Comparison of ENCODE assay signal across 9 mouse cellular contexts in the genomic region with DNA sequence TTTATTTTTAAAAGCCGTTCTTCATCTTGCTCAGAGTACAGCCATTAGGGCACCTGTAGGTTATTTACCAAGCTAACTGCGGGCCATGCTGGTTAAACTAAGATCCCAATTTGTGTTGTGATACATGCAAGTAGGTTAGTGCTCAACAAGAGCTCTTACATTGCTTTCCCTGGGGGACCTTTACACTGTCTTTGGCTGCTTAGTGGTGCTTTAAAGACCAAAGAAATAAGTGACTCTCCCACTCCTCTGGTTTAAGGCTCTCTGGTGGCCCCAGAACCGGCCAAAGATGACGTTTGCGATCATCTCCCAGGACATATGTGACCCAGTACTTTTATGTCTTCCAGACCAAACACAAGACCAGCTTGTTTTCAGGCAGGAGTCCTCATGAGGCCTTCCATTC. TPM values are rescaled to one million over a fixed set of nuclear protein-coding genes. Genes with fewer than 3 reads are reported as not detected.
A peak's percentile ranks its signal among the peaks of the same experiment; 100 is the strongest.
DNase-seq lines count a peak whose midpoint lies in the region; ATAC-seq and TF ChIP-seq lines count a peak whose summit lies in the region.
"Had no signal": no experiment of that assay in that cellular context is flagged by ENCODE, and none has a peak within 500 bp of the region (broad histone marks: within the 10 kb centered on the region; RNA-seq: fewer than 3 reads in every experiment).

No protein-coding gene starts in this region.

- H3K36me3 ChIP-seq in forebrain, embryonic 10.5 days (replicated peaks) = no peaks in the 10 kb centered on the region
- no peaks in the 10 kb centered on the region for H3K36me3 ChIP-seq in intestine, embryonic 16.5 days (ENCODE audit: control insufficient read depth, insufficient read depth, low read length)
- H3K36me3 ChIP-seq in neural tube, embryonic 15.5 days = no peaks in the 10 kb centered on the region

- peaks cover 48% of the 10 kb centered on the region for H3K4me1 ChIP-seq in forebrain, embryonic 10.5 days
- H3K4me1 ChIP-seq in intestine, embryonic 16.5 days (ENCODE audit: control insufficient read depth, insufficient read depth, low read length) = peaks cover 12% of the 10 kb centered on the region
- peaks cover 38% of the 10 kb centered on the region for H3K4me1 ChIP-seq in neural tube, embryonic 15.5 days

- no peak overlapping the region; the same call in 1 of the 2 replicates for H3K9ac ChIP-seq in intestine, embryonic 16.5 days (ENCODE audit: low read depth, low read length)
- no peak overlapping the region for H3K9ac ChIP-seq in neural tube, embryonic 15.5 days (replicated peaks)

- 0 out of 2 replicates have a peak overlapping the region, but pooled peaks have one; percentile 6 for H3K4me2 ChIP-seq in intestine, embryonic 16.5 days (ENCODE audit: low read depth, low read length)
- peak overlapping the region; percentile 84 for H3K4me2 ChIP-seq in neural tube, embryonic 15.5 days

- no peaks in the 10 kb centered on the region for H3K9me3 ChIP-seq in forebrain, embryonic 10.5 days
- no peaks in the 10 kb centered on the region for H3K9me3 ChIP-seq in intestine, embryonic 16.5 days (ENCODE audit: control insufficient read depth, low read length)
- H3K9me3 ChIP-seq in neural tube, embryonic 15.5 days (replicated peaks) = no peaks in the 10 kb centered on the region

- H3K27ac ChIP-seq in left cerebral cortex, adult 2 months = no peak overlapping the region
- H3K27ac ChIP-seq in forebrain, embryonic 10.5 days = no peak overlapping the region
- H3K27ac ChIP-seq in intestine, embryonic 16.5 days (ENCODE audit: low read length) = no peak overlapping the region
- no peak overlapping the region for H3K27ac ChIP-seq in neural tube, embryonic 15.5 days (replicated peaks)

- TF ChIP-seq CTCF in left cerebral cortex, adult 2 months (IDR thresholded peaks at IDR 0.05) = no peak

- intact Hi-C loops in left cerebral cortex, adult 2 months (cut with DNase I) = loop anchor here (5.0 kb wide), 1 partner anchor 778 kb away; no protein-coding TSS in a partner anchor
- intact Hi-C loops in left cerebral cortex, postnatal 25 days (cut with DNase I) = loop anchor here (10.0 kb wide), 2 partner anchors 600 to 670 kb away; no protein-coding TSS in a partner anchor

- peaks cover 57% of the 10 kb centered on the region for H3K27me3 ChIP-seq in forebrain, embryonic 10.5 days (ENCODE audit: poor library complexity, severe bottlenecking)
- peaks cover 11% of the 10 kb centered on the region; the same call in 1 of the 2 replicates for H3K27me3 ChIP-seq in intestine, embryonic 16.5 days (replicated peaks; ENCODE audit: control insufficient read depth, insufficient read depth, low read length)
- no peaks in the 10 kb centered on the region for H3K27me3 ChIP-seq in neural tube, embryonic 15.5 days (replicated peaks)
- H3K27me3 ChIP-seq: Patski had no signal

- no peak for ATAC-seq in intestine, embryonic 16.5 days
- no peak for ATAC-seq in neural tube, embryonic 15.5 days (ENCODE audit: low FRiP score)

- 32% methylated on average over 5 of the region's 5 CpGs for WGBS in forebrain, embryonic 10.5 days
- WGBS in intestine, embryonic 16.5 days = 37% methylated on average over 5 of the region's 5 CpGs
- 24% methylated on average over 5 of the region's 5 CpGs for WGBS in neural tube, embryonic 15.5 days

- peak overlapping the region; percentile 76; the same call in 1 of the 2 replicates for H3K4me3 ChIP-seq in left cerebral cortex, adult 2 months
- H3K4me3 ChIP-seq in forebrain, embryonic 10.5 days = peak overlapping the region; percentile 82; the same call in 1 of the 2 replicates
- peak overlapping the region; percentile 81; the same call in 1 of the 2 replicates for H3K4me3 ChIP-seq in intestine, embryonic 16.5 days (ENCODE audit: low read length)
- peak overlapping the region; percentile 76 for H3K4me3 ChIP-seq in neural tube, embryonic 15.5 days (replicated peaks)

- DNase-seq in left cerebral cortex, adult 2 months (ENCODE audit: extremely low spot score in 1 of 2, low spot score in 2 of 2) = no peak
- no peak for DNase-seq in left cerebral cortex, postnatal 25 days (ENCODE audit: low spot score in 2 of 2)
- no peak for DNase-seq in forebrain, embryonic 10.5 days (ENCODE audit: extremely low spot score, low spot score)
- no peak for DNase-seq in adrenal gland, adult 18-20 months (ENCODE audit: low spot score in 2 of 2)
- no peak for DNase-seq in testis, postnatal 10 days (ENCODE audit: low spot score)
- DNase-seq in yolk sac, embryonic 10.5 days (ENCODE audit: low spot score) = no peak

RNA-seq across cellular contexts. Expression of a gene that starts 1.0 kb away (rescaled TPM):
- total RNA-seq in left cerebral cortex, adult 2 months (2021) = 10 to 100 TPM; 37.6 to 42.5 TPM
- total RNA-seq in left cerebral cortex, postnatal 25 days (2021) = 10 to 100 TPM; 31.6 to 37.3 TPM
- polyA plus RNA-seq in forebrain, embryonic 10.5 days (2016; fragmentation: Nextera tagmentation; extraction: Ambion mirVana) = 6.7 and 8.4 TPM in 2 replicates
- polyA plus RNA-seq in intestine, embryonic 16.5 days (2015; fragmentation: Nextera tagmentation; extraction: Ambion mirVana) = 7.0 and 8.5 TPM in 2 replicates
- 21.3 and 25.3 TPM in 2 replicates for polyA plus RNA-seq in neural tube, embryonic 15.5 days (2015; fragmentation: Nextera tagmentation; extraction: Ambion mirVana)
- total RNA-seq in adrenal gland, adult 18-20 months (2021) = 10 to 100 TPM; 27.3 to 27.4 TPM
